Mouse (Mus musculus) urinary bladder, postnatal 10 days (tissue): ENCODE results near the gene Exoc3l2.

Source experiments
- DNase-seq: peaks from one replicate; pipeline ENCODE4 v3.0.0; 2022; ENCODE audit warnings: low spot score

Gene Exoc3l2

DNA sequence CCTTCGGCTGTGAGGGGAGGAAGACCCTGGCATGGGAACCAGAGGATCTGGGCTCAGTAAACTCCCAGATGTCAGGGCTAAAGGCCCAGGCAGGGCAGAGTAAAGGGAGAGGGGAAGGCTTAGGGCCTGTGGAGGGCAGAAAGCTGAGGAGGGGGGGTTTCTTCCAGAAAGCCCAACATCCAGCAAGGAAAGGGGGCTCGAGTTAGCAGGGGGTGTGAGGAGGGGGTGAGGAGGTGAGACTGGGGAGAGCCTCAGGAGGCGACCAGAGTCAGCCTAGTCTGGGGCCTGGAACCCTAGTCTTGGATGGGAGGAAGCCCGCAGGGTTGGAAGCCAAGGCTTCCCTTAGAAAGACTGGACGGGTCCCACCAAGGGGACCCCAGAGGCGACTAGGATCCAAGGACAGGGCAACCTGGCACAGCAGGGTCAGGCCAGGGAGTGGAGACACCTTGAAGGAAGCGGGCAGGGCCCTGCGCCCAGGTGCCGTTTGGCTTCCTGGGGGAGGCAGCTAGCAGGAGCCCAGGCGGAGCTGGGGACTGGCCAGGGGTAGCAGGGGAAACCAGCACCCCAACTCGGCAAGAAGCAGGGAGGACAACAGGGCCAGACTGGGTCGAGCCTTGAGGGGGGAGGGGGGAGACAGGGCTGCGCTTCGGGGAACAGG is 5.6 kb upstream of the Exoc3l2 start:
- no peak for DNase-seq

DNA sequence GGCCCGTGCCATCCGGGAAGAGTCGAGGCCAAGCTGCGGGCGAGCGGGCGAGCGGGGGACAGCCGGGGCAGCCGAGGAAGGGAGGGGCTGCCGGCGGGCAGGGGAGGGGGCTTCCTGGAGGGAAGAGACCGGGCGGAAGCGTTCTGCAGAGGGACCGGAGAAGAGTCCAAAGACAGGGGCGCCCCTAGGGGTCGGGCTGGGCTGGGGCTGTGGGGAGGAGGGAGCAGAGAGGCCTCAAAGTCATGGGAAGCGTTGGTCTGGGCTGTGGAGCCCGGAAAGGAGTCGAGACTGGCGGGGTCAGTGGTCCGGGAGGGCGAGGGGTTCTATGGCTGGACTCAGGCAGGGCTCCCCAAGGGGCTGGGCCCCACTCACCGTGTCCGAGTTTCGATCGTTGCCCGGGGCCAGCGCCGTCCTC is 5.1 kb upstream of the Exoc3l2 start:
- DNase-seq = no peak

DNA sequence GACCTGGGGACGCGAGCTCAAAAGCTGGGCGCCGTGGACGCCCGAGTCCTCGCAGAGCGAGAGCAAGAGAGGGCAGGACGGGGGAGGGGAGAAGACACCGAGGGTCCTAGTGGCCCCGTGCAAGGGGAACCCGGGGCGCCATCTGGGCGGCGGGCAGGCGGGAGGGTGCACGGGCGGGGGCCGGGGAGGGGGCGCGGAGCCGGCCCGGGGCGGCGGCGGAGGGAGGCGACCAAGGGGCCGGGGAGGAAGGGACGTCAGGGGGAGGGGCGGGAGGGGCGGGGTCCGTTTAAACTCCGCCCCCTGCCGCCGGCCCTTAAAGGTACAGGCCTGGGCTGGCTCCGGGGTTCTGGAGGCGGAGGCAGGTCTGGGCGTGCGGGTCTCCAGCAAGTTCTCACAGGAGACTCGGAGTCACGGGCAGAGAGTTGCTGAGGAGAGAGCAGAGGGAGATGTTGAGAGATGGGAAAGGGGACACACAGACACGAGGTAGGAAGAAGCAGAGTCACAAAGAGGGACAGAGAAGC is 4.5 kb upstream of the Exoc3l2 start, which contains the start of gene Mark4:
TSS of gene Mark4 (minus strand) at position 231 of the 521 bp plus-strand sequence.
- DNase-seq = peak; percentile 42

DNA sequence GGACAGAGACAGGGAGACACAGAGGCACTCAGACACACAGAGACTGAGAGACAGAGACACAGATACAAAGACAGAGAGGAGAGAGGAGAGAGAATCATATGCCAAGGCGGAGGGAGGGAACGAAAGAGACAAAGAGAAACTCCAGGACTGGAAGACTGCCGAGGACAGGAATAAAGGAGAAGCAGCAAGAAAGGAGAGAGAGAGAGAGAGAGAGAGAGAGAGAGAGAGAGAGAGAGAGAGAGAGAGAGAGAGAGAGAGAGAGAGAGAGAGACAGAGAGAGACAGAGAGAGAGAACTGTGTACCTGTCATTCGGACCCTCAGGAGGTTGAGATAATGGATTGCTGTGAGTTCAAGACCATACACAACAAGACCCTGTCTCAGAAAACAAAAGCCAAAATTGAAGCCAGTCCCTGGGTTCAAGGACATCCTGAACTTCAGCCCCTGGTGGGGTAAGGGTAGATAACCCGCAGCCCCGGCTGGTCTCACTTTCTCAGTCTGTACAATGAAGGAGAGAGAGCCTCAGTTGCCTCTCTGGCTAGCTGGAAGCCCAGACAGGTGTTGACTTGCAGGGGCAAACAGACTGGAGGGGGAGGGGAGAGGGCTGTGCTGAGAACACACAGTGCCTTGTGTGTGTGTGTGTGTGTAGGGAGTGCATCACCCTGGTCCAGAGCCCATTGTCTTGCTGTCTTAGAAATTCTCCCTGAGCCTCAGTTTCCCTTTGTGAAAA is 3.8 kb upstream of the Exoc3l2 start:
- DNase-seq = no peak

DNA sequence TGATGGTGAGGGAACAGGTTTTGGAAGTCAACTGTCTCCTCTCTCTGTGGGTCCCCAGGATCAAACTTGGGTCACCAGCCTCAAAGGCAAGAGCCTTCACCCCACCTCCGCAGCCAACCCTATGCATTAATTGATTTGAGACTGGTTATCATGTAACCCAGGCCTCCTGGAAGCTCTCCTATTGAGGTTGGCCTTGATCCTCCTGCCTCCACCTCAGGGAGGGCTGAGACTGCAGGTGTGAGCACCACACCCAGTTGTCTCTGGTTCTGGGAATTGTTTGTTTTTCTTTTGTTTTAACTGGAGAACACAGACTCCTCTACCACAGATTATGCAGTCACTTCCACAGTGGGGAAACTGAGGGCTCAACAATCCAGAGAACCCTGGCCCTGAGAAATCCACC is 2.6 kb upstream of the Exoc3l2 start:
- no peak for DNase-seq

DNA sequence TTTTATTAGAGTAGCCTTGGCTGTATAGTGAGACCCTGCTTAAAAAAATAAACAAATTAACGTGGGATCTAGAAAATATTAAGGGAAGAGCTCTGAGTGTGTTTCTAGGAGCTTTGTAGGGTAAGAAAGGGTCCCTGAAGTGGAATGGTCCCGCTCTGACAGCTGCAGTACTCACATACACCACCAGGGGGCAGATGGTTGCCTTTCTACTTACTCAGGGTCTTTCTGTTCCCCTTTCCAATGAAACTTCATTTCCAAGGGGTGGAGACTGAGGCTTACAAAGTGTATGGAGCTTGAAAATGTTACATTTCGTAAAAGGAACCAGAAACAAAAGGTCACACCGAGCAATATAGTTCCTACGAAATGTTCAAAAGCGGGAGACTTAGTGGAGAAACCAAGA is 1.6 kb upstream of the Exoc3l2 start:
- DNase-seq = no peak

DNA sequence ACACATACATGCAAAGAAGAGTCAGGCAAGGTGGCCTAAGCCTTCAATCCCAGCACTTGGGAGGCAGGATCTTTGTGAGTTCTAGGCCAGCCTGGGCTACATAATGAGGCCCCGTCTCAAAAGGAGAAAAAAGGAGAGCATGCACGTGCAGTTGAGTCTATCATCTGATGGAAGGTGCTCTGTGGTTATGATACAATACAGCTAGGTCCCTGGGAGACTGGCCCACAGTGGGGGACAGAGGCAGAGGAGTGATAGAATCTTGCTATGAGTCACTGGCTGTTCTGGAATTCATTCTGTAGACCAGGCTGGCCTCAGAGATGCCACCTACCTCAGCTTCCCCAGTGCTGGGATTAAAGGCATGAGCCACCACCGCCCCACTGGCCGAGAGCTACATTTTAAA is 688 bp upstream of the Exoc3l2 start:
- no peak for DNase-seq

DNA sequence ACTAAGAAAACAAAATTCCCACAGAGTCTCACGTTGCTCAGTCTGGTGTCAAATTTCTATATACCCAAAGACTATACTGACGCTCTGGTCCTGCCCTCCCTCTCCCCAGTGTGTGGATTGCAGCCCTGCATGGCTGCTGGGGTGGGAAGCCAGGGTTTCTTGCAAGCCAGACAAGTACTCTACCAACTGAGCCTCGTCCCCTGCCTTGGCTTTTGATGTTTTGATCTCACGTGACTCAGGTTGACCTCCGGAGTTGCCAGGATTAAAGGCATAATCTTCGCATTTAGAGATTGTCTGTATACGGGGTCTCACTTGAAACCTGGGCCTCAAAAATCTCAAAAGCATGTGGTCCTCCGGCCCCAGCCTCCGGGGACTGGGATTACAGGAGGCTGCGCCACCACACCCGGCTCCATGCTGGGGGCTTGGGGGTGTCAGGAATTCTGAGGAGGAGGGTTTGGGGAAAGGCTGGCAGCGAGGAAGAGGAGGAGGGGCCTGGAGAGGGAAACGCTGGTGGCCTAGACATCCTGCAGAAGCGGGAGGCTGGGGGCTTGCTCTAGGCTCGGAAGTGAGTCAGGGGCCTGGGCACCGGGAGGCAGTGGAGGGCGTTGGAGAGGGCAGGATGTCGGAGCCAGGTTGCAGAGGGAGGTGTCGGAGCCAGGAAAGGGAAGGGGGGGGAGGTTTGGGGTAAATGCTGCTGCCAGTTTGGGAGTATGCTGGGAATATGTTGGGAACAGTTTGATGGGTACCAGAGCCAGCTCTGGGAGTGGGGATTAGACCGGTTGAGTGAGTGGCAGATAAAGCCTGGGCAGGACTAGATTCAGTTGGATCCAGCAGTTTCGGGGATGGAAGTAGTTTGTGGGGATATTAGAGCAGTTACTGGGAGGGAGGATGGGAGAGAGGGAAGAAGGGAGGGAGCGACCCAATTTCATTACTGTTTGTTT is 1.5 kb downstream of the Exoc3l2 start:
- DNase-seq = no peak

DNA sequence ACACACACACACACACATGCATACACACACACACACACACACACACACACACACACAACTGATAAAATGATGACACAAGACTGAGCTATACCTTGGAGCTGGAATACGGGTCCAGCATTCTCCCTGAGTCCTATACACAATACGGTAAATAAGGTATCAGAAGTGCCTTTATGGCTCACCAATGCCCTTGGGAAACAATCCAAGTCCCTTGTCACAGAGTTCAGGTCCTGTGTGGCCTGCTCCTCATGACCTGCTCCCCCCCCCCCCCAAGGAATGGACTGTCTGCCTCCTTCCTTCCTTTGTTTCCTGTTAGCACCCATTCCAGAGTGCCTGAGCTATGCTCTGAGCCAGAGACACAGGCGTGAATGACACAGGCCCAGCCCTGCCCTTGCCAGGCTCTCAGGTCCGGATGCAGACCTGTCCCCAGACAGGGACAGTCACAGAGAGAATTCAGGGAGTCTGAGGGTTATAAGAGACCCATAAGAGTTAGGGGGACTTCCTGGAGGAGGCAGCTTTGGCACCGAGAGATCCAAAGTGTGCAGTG is 3.5 kb downstream of the Exoc3l2 start:
- DNase-seq = no peak

DNA sequence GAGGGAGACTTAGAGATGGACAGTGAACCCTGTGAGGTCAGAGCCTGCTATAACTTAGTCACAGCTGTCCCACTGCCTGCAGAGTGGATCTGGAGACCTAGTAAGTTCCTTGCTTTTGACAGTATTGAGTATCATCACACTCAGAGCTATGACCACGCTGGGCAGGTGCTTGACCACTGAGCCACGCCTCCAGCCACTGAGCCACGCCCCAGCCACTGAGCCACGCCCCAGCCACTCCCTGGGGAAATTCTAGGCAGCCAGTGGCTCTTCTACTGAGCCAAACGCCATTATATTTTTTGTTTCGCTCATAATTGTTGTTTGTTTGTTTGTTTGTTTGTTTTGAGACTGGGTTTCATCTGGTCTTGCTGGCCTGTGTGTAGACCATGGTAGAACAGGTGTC is 4.5 kb downstream of the Exoc3l2 start:
- DNase-seq = no peak

DNA sequence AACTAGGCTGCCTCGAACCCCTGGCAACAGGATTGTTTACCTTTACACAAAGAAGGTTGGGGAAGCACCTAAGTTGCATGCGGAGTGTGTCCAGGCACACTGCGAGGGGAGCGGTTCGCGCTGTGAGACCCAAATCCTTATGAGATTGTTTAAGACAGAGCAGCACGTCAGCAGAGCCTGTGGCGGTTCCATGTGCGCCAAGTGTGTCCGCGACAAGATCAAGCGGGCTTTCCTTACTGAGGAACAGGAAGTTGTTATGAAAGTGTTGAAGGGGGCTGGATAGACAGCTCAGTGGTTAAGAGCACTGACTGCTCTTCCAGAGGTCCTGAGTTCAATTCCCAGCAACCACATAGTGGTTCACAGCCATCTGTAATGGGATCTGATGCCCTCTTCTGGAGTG is 5.1 kb downstream of the Exoc3l2 start:
- DNase-seq = no peak

DNA sequence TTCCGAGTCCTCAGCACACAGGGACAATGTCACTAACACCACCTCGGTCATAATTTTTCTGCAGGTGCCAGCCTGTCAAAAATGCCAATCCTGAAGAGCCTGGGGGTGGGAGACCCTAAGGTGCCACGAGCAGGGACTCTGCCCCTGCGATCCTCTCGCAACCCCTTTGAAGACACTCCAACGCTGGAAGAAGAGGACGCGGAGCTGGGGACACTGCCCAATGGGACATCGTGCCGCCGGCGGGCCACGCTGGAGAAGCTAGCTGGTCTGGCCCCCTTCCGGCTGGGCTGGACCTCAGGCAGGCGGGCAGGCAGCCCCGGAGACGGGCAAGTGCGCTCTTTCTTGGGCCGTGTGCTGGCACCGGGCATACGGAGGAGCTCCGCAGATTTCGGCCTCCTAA is 6.3 kb downstream of the Exoc3l2 start:
- DNase-seq = no peak

DNA sequence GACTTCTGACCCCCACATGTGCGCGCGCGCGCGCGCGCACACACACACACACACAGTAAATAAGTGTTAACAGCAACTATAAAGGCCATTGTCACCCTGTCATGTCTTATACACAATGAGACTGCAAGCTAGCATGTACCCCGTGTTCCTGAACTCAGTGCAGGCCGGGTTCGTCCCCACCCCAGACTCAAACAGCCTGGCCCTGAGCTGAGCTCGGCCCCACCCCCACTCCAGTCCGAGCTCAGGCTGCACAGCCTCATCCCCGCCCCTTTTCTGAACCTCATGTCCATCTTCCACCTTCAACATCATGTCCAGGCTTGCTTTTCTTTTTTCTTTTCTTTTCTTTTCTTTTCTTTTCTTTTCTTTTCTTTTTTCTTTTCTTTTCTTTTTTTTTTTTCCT is 7.2 kb downstream of the Exoc3l2 start:
- DNase-seq = no peak

DNA sequence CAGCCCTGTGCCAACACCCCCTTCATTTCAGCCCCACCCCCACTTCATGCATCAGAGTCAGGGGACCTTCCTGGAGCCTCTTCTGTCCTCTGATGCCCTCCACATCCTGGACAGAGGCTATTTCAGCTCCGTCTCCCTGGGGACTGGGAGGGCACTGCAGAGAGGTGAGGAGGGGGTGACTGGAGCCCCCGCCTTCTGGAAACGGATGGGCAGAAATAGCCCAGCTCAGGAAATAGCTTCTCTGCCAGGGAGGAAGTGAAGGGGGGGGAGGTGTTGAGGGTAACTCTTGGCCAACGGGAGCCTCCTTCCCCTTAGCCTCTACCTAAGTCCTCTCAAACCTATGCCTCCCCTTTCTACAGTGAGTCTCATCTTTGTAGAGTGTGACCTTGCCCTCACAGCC is 9.3 kb downstream of the Exoc3l2 start:
- DNase-seq = no peak

DNA sequence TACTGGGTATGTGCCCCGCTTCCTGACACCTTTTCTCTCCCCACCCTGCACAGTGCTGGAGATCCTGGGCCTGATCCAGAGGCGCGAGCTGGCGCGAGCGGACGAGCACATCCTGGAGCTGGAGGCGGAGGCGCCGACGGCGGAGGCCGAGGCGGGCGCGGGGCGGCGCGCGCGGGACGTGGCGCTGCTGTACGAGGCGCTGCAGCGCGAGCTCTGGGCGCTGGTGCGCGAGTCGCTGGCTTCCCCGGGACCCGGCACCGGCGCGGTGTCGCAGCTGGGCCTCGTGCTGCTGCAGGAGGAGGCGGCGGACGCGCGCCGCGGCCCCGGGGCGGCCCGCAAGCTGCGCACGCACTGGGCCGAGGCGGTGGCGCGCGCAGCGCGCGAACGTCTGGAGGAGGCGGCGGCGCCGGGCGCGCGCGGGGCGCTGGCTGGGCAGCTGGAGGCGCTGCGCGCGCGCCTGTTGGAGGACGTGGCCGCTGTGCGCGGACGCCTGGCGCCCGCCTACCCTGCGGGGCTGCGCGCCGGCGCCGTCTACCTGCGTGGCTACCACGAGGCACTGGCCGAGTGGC is 10.8 kb downstream of the Exoc3l2 start:
- no peak for DNase-seq

DNA sequence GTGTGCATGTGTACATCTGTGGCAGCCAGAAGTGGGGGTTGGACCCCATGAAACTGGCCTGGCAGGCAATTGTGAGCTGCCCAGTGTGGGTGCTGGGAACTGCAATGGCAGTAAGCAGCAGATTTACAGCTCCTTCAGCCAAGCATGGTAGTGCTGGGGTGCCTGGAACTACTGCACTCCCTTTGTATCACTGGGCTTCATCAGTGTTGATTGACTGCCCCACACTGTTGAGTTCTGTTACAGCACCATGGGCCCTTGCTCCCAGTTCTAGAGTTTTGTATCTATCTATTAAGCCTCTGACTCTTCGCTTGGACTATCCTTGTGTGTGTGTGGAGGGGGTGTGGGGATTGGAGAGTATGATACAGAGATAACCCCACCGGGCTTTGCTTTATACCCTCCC is 14.0 kb downstream of the Exoc3l2 start:
- DNase-seq = no peak

DNA sequence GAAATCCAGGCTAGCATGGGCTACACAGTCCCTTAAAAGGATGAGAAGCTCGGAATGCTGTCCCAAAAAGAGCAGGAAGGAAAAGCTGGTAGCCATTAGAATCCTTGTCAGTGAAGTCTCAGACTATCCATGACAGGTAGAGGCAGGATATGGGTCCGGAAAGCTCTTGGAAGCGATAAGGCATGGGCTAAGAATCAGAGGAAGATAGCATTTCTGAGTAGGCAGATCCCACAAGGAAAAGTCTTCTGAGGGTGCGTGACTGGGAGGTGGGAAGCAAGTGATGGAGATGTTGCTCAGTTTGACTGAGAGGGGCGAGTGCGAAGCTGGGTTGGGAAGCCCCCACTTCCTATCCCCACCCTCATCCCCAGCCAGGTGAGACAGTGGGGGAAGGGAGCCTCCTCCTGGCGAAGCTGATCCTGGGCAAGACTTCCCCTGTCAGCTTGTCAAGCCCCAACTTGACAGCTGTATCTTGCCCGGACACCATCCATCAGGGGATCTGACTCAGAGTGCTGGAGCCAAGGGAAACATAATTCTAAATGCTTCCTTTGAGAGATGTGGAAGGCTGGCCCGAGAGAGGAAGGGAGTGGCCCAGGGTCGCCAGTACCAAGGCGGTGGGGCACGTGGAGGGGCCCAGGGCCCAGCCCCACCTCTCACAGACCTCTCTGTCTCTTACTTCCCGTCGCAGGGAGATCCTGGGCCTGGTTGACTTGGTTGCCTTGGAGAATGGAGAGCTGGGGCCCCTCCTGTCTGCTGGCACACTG is 14.7 kb downstream of the Exoc3l2 start:
- no peak for DNase-seq

DNA sequence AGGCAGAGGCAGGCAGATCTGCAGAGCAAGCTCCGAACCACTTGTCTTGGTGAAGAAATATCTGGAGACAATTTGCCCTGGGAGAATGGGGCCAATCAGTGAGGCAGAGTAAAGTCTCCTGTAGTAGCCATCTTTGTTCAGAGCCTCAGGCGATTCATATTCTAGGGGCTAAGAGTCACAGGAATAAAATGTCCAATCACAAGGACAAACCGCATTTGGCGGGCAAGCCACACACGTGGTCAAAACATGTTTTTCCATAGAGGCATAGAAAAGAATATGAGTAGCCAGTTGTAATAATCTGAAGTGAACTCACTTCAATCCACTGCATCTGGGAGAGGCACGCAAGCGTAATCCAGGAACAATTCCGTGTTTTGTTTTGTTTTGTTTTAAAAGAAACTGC is 20.1 kb downstream of the Exoc3l2 start:
- DNase-seq = no peak

DNA sequence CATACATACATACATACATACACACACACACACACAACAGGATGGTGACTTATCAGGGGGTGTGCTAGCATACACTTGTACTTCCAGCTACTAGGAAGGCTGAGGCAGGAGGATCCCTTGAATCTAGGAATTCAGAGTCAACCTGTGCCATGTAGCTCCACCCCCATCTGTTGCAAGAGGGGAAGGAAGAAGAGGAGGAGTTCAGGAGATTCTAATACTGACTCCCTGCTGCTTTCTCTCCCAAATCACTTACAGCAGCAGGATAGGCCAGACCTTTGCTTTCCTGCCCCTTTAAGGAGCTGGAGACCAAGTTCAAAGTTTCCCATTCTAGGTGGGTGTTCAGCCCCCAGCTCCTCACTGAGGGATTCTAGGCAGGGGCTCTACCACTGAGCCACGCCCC is 22.4 kb downstream of the Exoc3l2 start:
- no peak for DNase-seq

DNA sequence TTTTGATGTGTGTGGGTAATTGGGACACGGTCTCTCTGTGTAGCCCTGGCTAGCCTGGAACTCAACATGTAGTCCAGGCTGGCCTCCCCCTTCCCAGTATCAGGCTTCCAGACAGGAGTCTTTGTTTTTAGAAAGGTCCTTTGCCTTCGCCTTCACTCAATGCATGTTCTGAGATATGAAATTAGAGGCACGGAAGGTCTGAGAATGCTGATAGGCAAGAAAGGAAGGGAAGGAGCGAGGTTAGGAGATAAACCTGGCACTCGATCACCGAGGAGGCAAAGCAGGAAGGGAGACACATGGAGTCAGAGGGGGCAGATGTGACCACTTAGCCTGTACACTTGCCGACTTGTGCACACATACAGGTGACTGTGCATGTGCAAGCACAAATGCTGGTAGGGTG is 23.4 kb downstream of the Exoc3l2 start:
- no peak for DNase-seq

DNA sequence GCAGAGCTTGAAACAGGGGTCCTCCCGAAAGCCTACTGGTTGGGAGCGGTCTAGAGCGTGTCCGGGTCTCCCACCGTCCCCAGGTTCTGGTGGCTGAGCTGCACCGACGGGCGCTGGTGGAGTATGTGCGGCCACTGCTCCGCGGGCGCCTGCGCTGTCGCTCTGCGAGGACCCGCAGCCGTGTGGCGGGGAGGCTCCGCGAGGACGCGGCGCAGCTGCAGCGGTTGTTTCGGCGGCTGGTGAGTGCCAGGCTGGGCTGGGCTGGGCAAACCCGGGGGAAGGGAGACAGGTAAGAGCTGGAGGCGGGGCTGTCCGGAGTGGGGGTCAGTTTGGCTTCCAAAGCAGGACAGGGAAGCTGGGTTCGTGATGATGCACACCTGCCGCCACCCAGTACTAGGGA is 26.4 kb downstream of the Exoc3l2 start:
- DNase-seq = no peak
